Mouse (Mus musculus): ENCODE results near the gene Gm13871. TPM values are rescaled to one million over a fixed set of nuclear protein-coding genes. Genes with fewer than 3 reads are reported as not detected.

Gene Gm13871
- polyA plus RNA-seq (2015; fragmentation: Nextera tagmentation; extraction: Ambion mirVana) = not detected in 2 replicates

GRCm38 (mm10) chr4:73905853-73906252 is at the start of gene Gm13871:
Gene Gm13871 (minus strand): TSS chr4:73905953.

GRCm38 (mm10) chr4:73950375-73950896 is 44.7 kb upstream of the Gm13871 start, which contains the start of gene 2310002L09Rik:
Gene 2310002L09Rik (minus strand): TSS chr4:73950846.

GRCm38 (mm10) chr4:73920660-73921059 is 14.9 kb upstream of the Gm13871 start, which contains the start of gene Gm11756:
Gene Gm11756 (minus strand): TSS chr4:73920760.

GRCm38 (mm10) chr4:73891012-73891411 is 14.7 kb downstream of the Gm13871 start, which contains the start of gene Gm11757:
Gene Gm11757 (minus strand): TSS chr4:73891112.

GRCm38 (mm10) chr4:73876166-73876565 is 29.6 kb downstream of the Gm13871 start, which contains the start of gene Gm11758:
Gene Gm11758 (minus strand): TSS chr4:73876266.

Other genes starting within 250 kb of the Gm13871 start
- not detected in 2 replicates for gene Gm11239, start 237.6 kb downstream of the Gm13871 start, polyA plus RNA-seq (2015; fragmentation: Nextera tagmentation; extraction: Ambion mirVana)
- not detected in 2 replicates for gene Gm428, start 222.4 kb downstream of the Gm13871 start, polyA plus RNA-seq (2015; fragmentation: Nextera tagmentation; extraction: Ambion mirVana)
- gene Rasef, start 115.0 kb downstream of the Gm13871 start, polyA plus RNA-seq (2015; fragmentation: Nextera tagmentation; extraction: Ambion mirVana) = 0.71 and 0.83 TPM in 2 replicates
- gene Gm11758, start 29.7 kb downstream of the Gm13871 start, polyA plus RNA-seq (2015; fragmentation: Nextera tagmentation; extraction: Ambion mirVana) = not detected in 2 replicates
- not detected in 2 replicates for gene Gm11757, start 14.8 kb downstream of the Gm13871 start, polyA plus RNA-seq (2015; fragmentation: Nextera tagmentation; extraction: Ambion mirVana)
- gene Gm11756, start 14.8 kb upstream of the Gm13871 start, polyA plus RNA-seq (2015; fragmentation: Nextera tagmentation; extraction: Ambion mirVana) = not detected in 2 replicates
- 0.22 TPM in 1 of 2 replicates, not detected in the other for gene 2310002L09Rik, start 44.9 kb upstream of the Gm13871 start, polyA plus RNA-seq (2015; fragmentation: Nextera tagmentation; extraction: Ambion mirVana)
- gene Frmd3, start 107.5 kb upstream of the Gm13871 start, polyA plus RNA-seq (2015; fragmentation: Nextera tagmentation; extraction: Ambion mirVana) = 27.1 and 27.6 TPM in 2 replicates

All from neural tube, postnatal 0 days (tissue).